Mouse (Mus musculus): ENCODE measurements around the gene Kcnip1.

DNA sequence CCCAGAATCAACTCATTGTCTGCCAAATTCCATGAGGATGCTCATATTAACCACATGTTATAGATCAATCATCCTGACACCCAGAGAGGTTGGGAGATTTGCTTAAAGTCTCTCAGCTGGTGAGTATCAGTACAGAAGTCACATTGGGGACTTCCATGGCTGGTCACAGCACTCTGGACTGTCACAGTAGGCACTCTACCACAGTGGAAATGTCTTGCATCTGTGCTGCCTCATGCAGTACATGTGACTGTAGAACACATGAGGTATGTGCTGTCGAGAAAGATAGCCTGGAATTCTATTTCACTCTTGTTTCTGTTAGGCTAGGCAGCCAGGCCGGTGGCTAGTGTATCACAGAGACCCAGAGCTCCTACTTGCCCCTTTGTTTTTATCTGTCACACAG is 41.8 kb upstream of the Kcnip1 start:
- TF ChIP-seq CTCF (IDR thresholded peaks at IDR 0.05; ENCODE audit: insufficient read depth, low read depth, low read length) (no peak), POLR2A (IDR thresholded peaks at IDR 0.05; ENCODE audit: insufficient read depth, low read depth, low read length) (no peak)
